Mouse (Mus musculus): ENCODE measurements around the gene Rpl22l1. TPM values are rescaled to one million over a fixed set of nuclear protein-coding genes. Genes with fewer than 3 reads are reported as not detected.
A peak's percentile ranks its signal among the peaks of the same experiment; 100 is the strongest.

Gene Rpl22l1
- polyA plus RNA-seq, 1 experiment from 2014 or later = 235 TPM

GRCm38 (mm10) chr3:28781422-28781821, 23.8 kb upstream of the Rpl22l1 start:
- peak overlapping the region; percentile 70 for H3K9ac ChIP-seq
- ATAC-seq (replicated peaks; ENCODE audit: insufficient number of reproducible peaks, insufficient read depth, low FRiP score, low read depth) = 0 out of 2 replicates have a peak, but pooled peaks have one; percentile 8

GRCm38 (mm10) chr3:28781848-28782247, 23.4 kb upstream of the Rpl22l1 start:
- Histone ChIP-seq H3K9ac (peak overlapping the region; percentile 70), H3K4me1 (replicated peaks) (peaks cover 14% of the 10 kb centered on the region; the same call in 1 of the 2 replicates), H3K27me3 (no peaks in the 10 kb centered on the region), H3K27ac (no peak overlapping the region), H3K4me2 (peak overlapping the region; percentile 98), H3K36me3 (no peaks in the 10 kb centered on the region), H3K4me3 (peak overlapping the region; percentile 68), H3K9me3 (replicated peaks) (no peaks in the 10 kb centered on the region)
- no peak for ATAC-seq (replicated peaks; ENCODE audit: insufficient number of reproducible peaks, insufficient read depth, low FRiP score, low read depth)
- 18% methylated on average over 14 of the region's 14 CpGs for WGBS

More at GRCm38 (mm10) chr3:28781422-28781821, 23.8 kb upstream of the Rpl22l1 start:
- no peaks in the 10 kb centered on the region for H3K9me3 ChIP-seq (replicated peaks)
- peak overlapping the region; percentile 98 for H3K4me2 ChIP-seq
- H3K36me3 ChIP-seq = no peaks in the 10 kb centered on the region
- no peak overlapping the region for H3K27ac ChIP-seq
- H3K4me1 ChIP-seq (replicated peaks) = peaks cover 14% of the 10 kb centered on the region; the same call in 1 of the 2 replicates
- no peaks in the 10 kb centered on the region for H3K27me3 ChIP-seq
- WGBS = under 1% methylated on average over 40 of the region's 41 CpGs
- H3K4me3 ChIP-seq = peak overlapping the region; percentile 68

DNA sequence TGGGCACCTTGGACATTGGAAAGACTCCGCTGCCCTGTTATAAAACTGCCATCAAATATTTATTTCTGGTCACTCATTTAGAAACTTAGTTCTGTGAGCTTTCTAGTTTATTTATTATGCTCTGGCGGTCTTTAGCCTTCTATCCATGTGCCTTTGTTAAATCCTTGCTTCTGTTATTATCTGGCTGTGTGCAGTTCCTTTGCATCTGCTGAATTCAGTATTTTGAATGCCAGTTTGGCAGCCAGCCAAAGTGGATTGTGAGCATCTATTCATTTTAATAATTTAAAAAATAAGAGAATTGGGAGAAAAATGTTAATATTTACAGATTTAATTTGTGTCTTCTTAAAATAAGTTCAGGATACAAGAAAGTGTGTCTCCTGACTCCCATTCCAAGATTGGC, 21.1 kb upstream of the Rpl22l1 start:
- 90% methylated on average over 2 of the region's 2 CpGs for WGBS
- Histone ChIP-seq H3K4me1 (replicated peaks) (peaks cover 14% of the 10 kb centered on the region; the same call in 1 of the 2 replicates), H3K36me3 (0 out of 2 replicates have a peak, but pooled peaks cover 2% of the 10 kb centered on the region), H3K4me2 (no peak overlapping the region), H3K9ac (no peak overlapping the region), H3K4me3 (no peak overlapping the region), H3K27ac (no peak overlapping the region), H3K27me3 (no peaks in the 10 kb centered on the region), H3K9me3 (replicated peaks) (no peaks in the 10 kb centered on the region)
- ATAC-seq (replicated peaks; ENCODE audit: insufficient number of reproducible peaks, insufficient read depth, low FRiP score, low read depth) = no peak

- H3K9ac ChIP-seq = no peak overlapping the region
- no peaks in the 10 kb centered on the region for H3K27me3 ChIP-seq
- no peaks in the 10 kb centered on the region for H3K9me3 ChIP-seq (replicated peaks)
- no peak overlapping the region for H3K4me3 ChIP-seq
- WGBS = 80% methylated on average over 7 of the region's 7 CpGs
- H3K27ac ChIP-seq = no peak overlapping the region
- no peak overlapping the region for H3K4me2 ChIP-seq
- H3K4me1 ChIP-seq (replicated peaks) = no peaks in the 10 kb centered on the region
- no peak for ATAC-seq (replicated peaks; ENCODE audit: insufficient number of reproducible peaks, insufficient read depth, low FRiP score, low read depth)
- H3K36me3 ChIP-seq = no peaks in the 10 kb centered on the region
Measured at GRCm38 (mm10) chr3:28794835-28795234, 10.4 kb upstream of the Rpl22l1 start.

DNA sequence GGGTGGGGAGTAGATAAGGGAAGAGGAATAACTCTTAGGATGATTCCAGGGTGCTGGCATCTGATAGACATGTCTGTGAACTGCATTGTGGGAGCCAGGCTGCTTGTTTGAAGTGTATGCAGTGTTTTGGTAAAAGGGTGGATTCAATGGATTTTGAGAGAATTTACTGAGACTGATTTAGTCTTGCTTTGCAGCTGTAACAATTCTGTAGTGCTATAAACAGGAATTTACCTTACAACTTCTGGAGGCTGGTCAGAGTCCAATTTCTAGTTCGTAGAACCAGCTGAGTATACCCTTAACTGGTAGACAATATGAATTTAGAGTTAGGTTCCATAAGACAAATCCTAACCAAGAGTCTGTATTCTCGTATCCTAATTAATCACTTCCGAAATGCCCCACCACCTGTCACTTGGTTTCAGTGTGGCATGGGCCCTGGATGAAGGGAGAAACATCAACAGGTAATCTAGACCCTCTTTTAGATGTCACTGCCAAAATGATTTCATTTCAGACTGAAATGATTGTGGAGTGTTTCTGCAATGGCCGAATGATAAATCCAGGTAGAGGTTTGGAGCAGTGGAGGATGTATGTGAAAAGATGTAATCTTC, 2.9 kb downstream of the Rpl22l1 start:
- peaks cover 12% of the 10 kb centered on the region for H3K36me3 ChIP-seq
- H3K27me3 ChIP-seq = no peaks in the 10 kb centered on the region
- no peak overlapping the region for H3K4me2 ChIP-seq
- H3K4me3 ChIP-seq = no peak overlapping the region
- H3K4me1 ChIP-seq (replicated peaks) = peaks cover 10% of the 10 kb centered on the region
- H3K9ac ChIP-seq = no peak overlapping the region
- ATAC-seq (replicated peaks; ENCODE audit: insufficient number of reproducible peaks, insufficient read depth, low FRiP score, low read depth) = no peak
- 90% methylated on average over 4 of the region's 4 CpGs for WGBS
- H3K27ac ChIP-seq = no peak overlapping the region
- no peaks in the 10 kb centered on the region for H3K9me3 ChIP-seq (replicated peaks)

DNA sequence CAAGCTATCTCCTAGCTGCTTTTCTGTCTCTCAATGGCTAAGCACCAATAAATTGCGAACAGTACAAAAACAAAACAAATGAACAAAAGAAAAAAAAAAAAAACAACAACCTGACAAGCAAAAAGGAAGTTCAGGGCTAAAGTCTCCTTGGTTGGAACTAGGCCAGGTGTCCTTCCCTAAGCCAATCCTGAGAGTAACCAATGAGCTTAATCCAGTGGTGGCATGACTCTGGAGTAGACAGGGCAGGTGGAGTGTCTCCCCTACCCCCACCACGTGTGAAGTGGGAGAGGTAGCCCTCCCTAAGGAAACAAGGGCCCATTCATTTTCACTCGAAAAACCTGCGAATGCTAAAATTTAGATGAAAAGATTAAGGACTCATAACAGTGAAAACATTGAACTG, 6.2 kb downstream of the Rpl22l1 start:
- H3K4me2 ChIP-seq = no peak overlapping the region
- no peaks in the 10 kb centered on the region for H3K27me3 ChIP-seq
- no peak overlapping the region for H3K4me3 ChIP-seq
- whole genome bisulfite sequencing = 73% methylated on average over 4 of the region's 4 CpGs
- H3K36me3 ChIP-seq = peaks cover 12% of the 10 kb centered on the region
- H3K9me3 ChIP-seq (replicated peaks) = no peaks in the 10 kb centered on the region
- peaks cover 3% of the 10 kb centered on the region for H3K4me1 ChIP-seq (replicated peaks)
- ATAC-seq (replicated peaks; ENCODE audit: insufficient number of reproducible peaks, insufficient read depth, low FRiP score, low read depth) = no peak
- no peak overlapping the region for H3K9ac ChIP-seq
- H3K27ac ChIP-seq = no peak overlapping the region

DNA sequence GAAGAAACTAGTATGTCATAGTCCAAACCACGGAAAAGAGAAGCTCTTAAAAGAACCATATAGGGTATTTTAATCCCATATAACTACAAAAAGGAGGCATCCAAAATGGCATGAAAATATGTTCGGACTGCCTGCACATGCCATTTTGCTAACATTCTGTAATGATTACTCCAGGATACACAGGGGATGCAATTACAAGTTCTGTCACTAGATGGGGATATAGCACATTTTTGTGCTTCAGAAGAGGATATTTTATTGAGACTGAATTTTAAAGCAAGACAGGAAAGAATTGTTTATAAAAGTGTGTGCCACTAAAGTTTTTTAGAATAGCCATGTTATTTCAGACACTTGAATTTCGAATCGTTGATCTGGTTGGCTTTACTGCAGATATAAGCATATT, 9.1 kb downstream of the Rpl22l1 start:
- ATAC-seq (replicated peaks; ENCODE audit: insufficient number of reproducible peaks, insufficient read depth, low FRiP score, low read depth) = no peak
- Histone ChIP-seq H3K27me3 (no peaks in the 10 kb centered on the region), H3K4me1 (replicated peaks) (no peaks in the 10 kb centered on the region), H3K9me3 (replicated peaks) (no peaks in the 10 kb centered on the region), H3K4me3 (no peak overlapping the region), H3K36me3 (no peaks in the 10 kb centered on the region), H3K4me2 (no peak overlapping the region), H3K9ac (no peak overlapping the region), H3K27ac (no peak overlapping the region)
- 6% methylated on average over 4 of the region's 4 CpGs for WGBS

DNA sequence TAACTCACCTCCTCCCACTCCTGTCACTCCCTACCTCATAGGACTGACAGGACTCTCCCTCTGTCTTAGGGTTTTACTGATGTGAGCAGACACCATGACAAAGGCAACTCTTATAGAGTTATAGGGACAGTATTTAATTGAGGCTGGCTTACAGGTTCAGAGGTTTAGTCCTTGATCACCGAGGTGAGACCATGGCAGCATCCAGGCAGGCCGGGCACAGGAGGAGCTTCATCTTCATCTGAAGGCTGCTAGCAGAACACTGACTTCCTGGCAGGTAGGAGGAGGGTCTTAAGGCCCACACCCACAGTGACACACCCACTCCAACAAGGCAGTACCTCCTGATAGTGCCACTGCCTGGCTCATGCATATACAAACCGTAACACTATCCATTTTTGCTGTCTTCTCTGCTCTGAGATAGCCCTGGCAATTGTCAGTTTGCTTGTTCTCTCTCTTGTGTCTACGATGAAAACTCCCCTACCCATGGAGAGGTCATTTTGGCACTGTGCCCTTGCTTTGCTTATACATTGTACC, 10.8 kb downstream of the Rpl22l1 start:
- ATAC-seq (replicated peaks; ENCODE audit: insufficient number of reproducible peaks, insufficient read depth, low FRiP score, low read depth) = no peak

DNA sequence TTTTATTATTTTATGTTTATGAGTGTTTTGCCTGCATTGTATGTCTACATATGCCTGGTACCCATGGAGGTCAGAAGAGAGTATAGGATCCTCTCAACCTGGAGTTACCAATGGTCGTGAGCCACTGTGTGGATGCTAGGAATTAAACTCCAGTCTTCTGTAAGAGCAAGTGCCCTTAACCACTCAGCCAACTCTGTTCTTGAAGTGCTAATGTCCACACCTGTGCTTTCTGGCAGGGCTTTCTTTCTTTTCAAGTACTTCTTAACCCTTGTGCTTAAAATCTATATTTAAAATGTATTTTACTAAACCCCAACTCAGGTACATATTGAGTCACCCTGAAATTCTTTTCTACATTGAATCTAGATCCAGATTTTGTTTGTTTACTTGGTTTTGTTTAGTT, 21.0 kb downstream of the Rpl22l1 start:
- H3K9ac ChIP-seq = no peak overlapping the region
- ATAC-seq (replicated peaks; ENCODE audit: insufficient number of reproducible peaks, insufficient read depth, low FRiP score, low read depth) = no peak
- no peaks in the 10 kb centered on the region for H3K4me1 ChIP-seq (replicated peaks)
- WGBS = 79% methylated on average over 1 of the region's 1 CpGs
- H3K36me3 ChIP-seq = no peaks in the 10 kb centered on the region
- no peaks in the 10 kb centered on the region for H3K9me3 ChIP-seq (replicated peaks)
- no peak overlapping the region for H3K4me2 ChIP-seq
- no peak overlapping the region for H3K27ac ChIP-seq
- no peak overlapping the region for H3K4me3 ChIP-seq
- no peaks in the 10 kb centered on the region for H3K27me3 ChIP-seq

More for the DNA sequence above, 10.8 kb downstream of the Rpl22l1 start:
- WGBS = 63% methylated on average over 4 of the region's 4 CpGs
- Histone ChIP-seq H3K4me1 (replicated peaks) (no peaks in the 10 kb centered on the region), H3K4me2 (no peak overlapping the region), H3K4me3 (no peak overlapping the region), H3K36me3 (no peaks in the 10 kb centered on the region), H3K27me3 (no peaks in the 10 kb centered on the region), H3K9ac (no peak overlapping the region), H3K27ac (no peak overlapping the region), H3K9me3 (replicated peaks) (no peaks in the 10 kb centered on the region)

DNA sequence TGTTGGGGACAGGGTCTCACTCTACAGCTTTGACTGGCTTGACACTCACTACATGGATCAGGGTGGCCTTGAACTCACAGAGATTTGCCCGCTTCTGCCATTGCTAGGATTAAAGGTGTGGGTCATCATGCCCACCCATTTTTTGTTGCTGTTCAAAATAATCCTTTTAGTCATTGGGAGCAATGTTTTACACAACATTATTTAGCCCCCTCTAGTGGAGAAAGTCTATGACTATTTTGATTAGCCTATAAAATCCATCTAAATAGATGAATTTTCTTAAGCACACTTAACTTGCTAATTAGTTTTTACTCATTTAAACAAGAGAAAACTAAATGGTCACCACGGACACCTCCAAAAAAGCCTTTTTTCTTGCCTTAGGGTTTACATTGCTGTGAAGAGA, 22.4 kb downstream of the Rpl22l1 start:
- H3K27ac ChIP-seq = no peak overlapping the region
- no peaks in the 10 kb centered on the region for H3K9me3 ChIP-seq (replicated peaks)
- no peaks in the 10 kb centered on the region for H3K27me3 ChIP-seq
- no peak for ATAC-seq (replicated peaks; ENCODE audit: insufficient number of reproducible peaks, insufficient read depth, low FRiP score, low read depth)
- no peaks in the 10 kb centered on the region for H3K4me1 ChIP-seq (replicated peaks)
- no peaks in the 10 kb centered on the region for H3K36me3 ChIP-seq
- no peak overlapping the region for H3K4me2 ChIP-seq
- WGBS = 81% methylated on average over 2 of the region's 2 CpGs
- H3K9ac ChIP-seq = no peak overlapping the region
- no peak overlapping the region for H3K4me3 ChIP-seq

GRCm38 (mm10) chr3:28829454-28829853, 24.2 kb downstream of the Rpl22l1 start:
- Histone ChIP-seq H3K36me3 (no peaks in the 10 kb centered on the region), H3K4me1 (replicated peaks) (no peaks in the 10 kb centered on the region), H3K4me2 (no peak overlapping the region), H3K27me3 (no peaks in the 10 kb centered on the region), H3K9me3 (replicated peaks) (no peaks in the 10 kb centered on the region), H3K4me3 (no peak overlapping the region), H3K9ac (no peak overlapping the region), H3K27ac (no peak overlapping the region)
- 80% methylated on average over 2 of the region's 2 CpGs for WGBS
- ATAC-seq (replicated peaks; ENCODE audit: insufficient number of reproducible peaks, insufficient read depth, low FRiP score, low read depth) = no peak

DNA sequence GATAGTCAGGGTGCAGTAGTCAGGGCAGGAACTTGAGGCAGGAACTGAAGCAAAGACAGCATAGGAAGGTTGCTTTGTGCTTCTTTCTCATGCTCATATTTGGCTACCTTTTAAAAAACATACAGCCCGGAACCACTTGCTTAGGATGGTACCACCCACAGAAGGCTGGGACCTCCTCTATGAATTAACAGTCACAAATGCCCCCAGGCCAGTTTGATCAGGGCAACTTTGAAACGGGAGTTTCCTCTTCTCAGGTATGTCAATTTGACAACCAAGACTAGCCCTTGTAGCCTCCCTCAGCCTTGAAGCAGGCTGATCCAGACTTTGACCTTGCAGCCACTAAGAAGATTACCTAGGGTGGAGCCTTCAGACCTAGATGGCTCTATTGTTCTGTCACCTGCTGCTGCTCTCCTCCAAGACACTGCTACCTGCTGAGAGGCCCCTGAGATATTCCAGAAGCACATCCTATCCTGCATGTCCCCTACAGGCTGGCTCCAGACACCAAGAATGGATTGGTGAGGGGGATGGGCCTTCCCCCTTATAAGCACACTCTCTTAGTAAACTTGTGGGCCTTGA, 31.6 kb downstream of the Rpl22l1 start:
- Histone ChIP-seq H3K9me3 (replicated peaks) (no peaks in the 10 kb centered on the region), H3K36me3 (no peaks in the 10 kb centered on the region), H3K27me3 (no peaks in the 10 kb centered on the region), H3K4me1 (replicated peaks) (peaks cover 3% of the 10 kb centered on the region; the same call in 1 of the 2 replicates), H3K27ac (no peak overlapping the region), H3K9ac (no peak overlapping the region), H3K4me2 (no peak overlapping the region), H3K4me3 (no peak overlapping the region)
- ATAC-seq (replicated peaks; ENCODE audit: insufficient number of reproducible peaks, insufficient read depth, low FRiP score, low read depth) = no peak
- 68% methylated on average over 2 of the region's 2 CpGs for WGBS
